Mouse (Mus musculus) megakaryocyte, embryonic 14.5 days (primary cell): ENCODE measurements around the gene Vps9d1. TPM values are rescaled to one million over a fixed set of nuclear protein-coding genes. Genes with fewer than 3 reads are reported as not detected.
"Not testable (repeated sequence)": the region's sequence is repeated elsewhere in the genome, so short reads cannot be mapped to it uniquely, and the experiment has no call there.

ENCODE experiments used
- H3K27me3 ChIP-seq: replicated peaks from 2 replicates; pipeline ENCODE3; 2012; ENCODE audit warnings: inconsistent platforms
- H3K36me3 ChIP-seq: replicated peaks from 2 replicates; pipeline ENCODE3; 2012; ENCODE audit warnings: low read length, inconsistent platforms, mixed read lengths
- H3K4me1 ChIP-seq: 2 replicates; pipeline ENCODE4 v1.6.1; 2012; ENCODE audit warnings: inconsistent platforms
- H3K4me3 ChIP-seq: replicated peaks from 2 replicates; pipeline ENCODE3; 2012; ENCODE audit warnings: moderate library complexity, mild to moderate bottlenecking, inconsistent platforms
- H3K9me3 ChIP-seq: 2 replicates; pipeline ENCODE4 v1.6.1; 2012; ENCODE audit warnings: inconsistent platforms
- FLI1 ChIP-seq: IDR thresholded peaks from 2 replicates; pipeline ENCODE4 v1.6.1; 2012; ENCODE audit warnings: low read length, inconsistent platforms, mixed read lengths
- GATA1 ChIP-seq: IDR thresholded peaks from 3 replicates; pipeline ENCODE4 v1.6.1; 2012; ENCODE audit warnings: mixed read lengths, low read length, inconsistent platforms, borderline replicate concordance
- polyA plus RNA-seq: library from polyadenylated mRNA; stranded (reverse); fragments of >175 nt; gene quantifications from 2 replicates; pipeline ENCODE4 v1.2.3, GENCODE M21; 2012; ENCODE audit warnings: low replicate concordance; ENCODE audit not compliant: insufficient read depth

Gene Vps9d1
- polyA plus RNA-seq, 1 experiment, result 49.9 TPM

- TF ChIP-seq FLI1, result peak; percentile 88; the same call in 1 of the 2 replicates
- no peak for TF ChIP-seq GATA1
- Histone ChIP-seq H3K27me3 (peaks cover 4% of the 10 kb centered on the region), H3K36me3 (peaks cover 31% of the 10 kb centered on the region), H3K9me3 (no peaks in the 10 kb centered on the region), H3K4me1 (peaks cover 22% of the 10 kb centered on the region), H3K4me3 (peak within 1 kb of the TSS; percentile 98)
Observed at GRCm38 (mm10) chr8:123224278-123225266, 29.6 kb downstream of the Vps9d1 start, which contains the start of gene Cdk10. Gene Cdk10 (plus strand): TSS chr8:123224842.

- TF ChIP-seq GATA1 (no peak), FLI1 (no peak)
- Histone ChIP-seq H3K4me3 (no peak overlapping the region), H3K4me1 (peaks cover 25% of the 10 kb centered on the region), H3K36me3 (no peaks in the 10 kb centered on the region), H3K27me3 (peaks cover 23% of the 10 kb centered on the region), H3K9me3 (no peaks in the 10 kb centered on the region)
Observed at GRCm38 (mm10) chr8:123220917-123221316, 33.2 kb downstream of the Vps9d1 start.

GRCm38 (mm10) chr8:123215430-123215829 is 38.7 kb downstream of the Vps9d1 start:
- TF ChIP-seq FLI1, result no peak
- TF ChIP-seq GATA1, result no peak
- H3K27me3 ChIP-seq, result peaks cover 37% of the 10 kb centered on the region
- peaks cover 36% of the 10 kb centered on the region for H3K4me1 ChIP-seq

GRCm38 (mm10) chr8:123213118-123213772 is 40.9 kb downstream of the Vps9d1 start:
- no peak for TF ChIP-seq GATA1
- TF ChIP-seq FLI1, result no peak
- H3K4me1 ChIP-seq, result peaks cover 44% of the 10 kb centered on the region
- H3K27me3 ChIP-seq, result peaks cover 27% of the 10 kb centered on the region
- peaks cover 29% of the 10 kb centered on the region for H3K36me3 ChIP-seq
- H3K4me3 ChIP-seq, result peak overlapping the region; percentile 96
- no peaks in the 10 kb centered on the region for H3K9me3 ChIP-seq

More at GRCm38 (mm10) chr8:123215430-123215829, 38.7 kb downstream of the Vps9d1 start:
- H3K36me3 ChIP-seq, result peaks cover 7% of the 10 kb centered on the region
- H3K9me3 ChIP-seq, result no peaks in the 10 kb centered on the region
- no peak overlapping the region for H3K4me3 ChIP-seq

- H3K27me3 ChIP-seq, result peaks cover 27% of the 10 kb centered on the region
- no peaks in the 10 kb centered on the region for H3K9me3 ChIP-seq
- H3K36me3 ChIP-seq, result peaks cover 36% of the 10 kb centered on the region
- TF ChIP-seq FLI1, result peak; percentile 45; the same call in 1 of the 2 replicates
- no peak for TF ChIP-seq GATA1
- H3K4me3 ChIP-seq, result peak within 1 kb of the TSS; percentile 96
- H3K4me1 ChIP-seq, result peaks cover 44% of the 10 kb centered on the region
Observed at GRCm38 (mm10) chr8:123212321-123213117, 41.6 kb downstream of the Vps9d1 start, which contains the start of the genes Chmp1a and Spata33. Gene Chmp1a (minus strand): TSS chr8:123212763. Gene Spata33 (plus strand): TSS chr8:123212832.

- Histone ChIP-seq H3K4me1 (peaks cover 39% of the 10 kb centered on the region), H3K9me3 (no peaks in the 10 kb centered on the region), H3K27me3 (peaks cover 22% of the 10 kb centered on the region), H3K4me3 (peak overlapping the region; percentile 96), H3K36me3 (peaks cover 43% of the 10 kb centered on the region)
- no peak for TF ChIP-seq GATA1
- no peak for TF ChIP-seq FLI1
Observed at GRCm38 (mm10) chr8:123211876-123212275, 42.3 kb downstream of the Vps9d1 start.

- peaks cover 33% of the 10 kb centered on the region for H3K27me3 ChIP-seq
- H3K9me3 ChIP-seq, result no peaks in the 10 kb centered on the region
- H3K4me3 ChIP-seq, result no peak overlapping the region
- no peak for TF ChIP-seq FLI1
- TF ChIP-seq GATA1, result no peak
- H3K36me3 ChIP-seq, result peaks cover 52% of the 10 kb centered on the region
- peaks cover 30% of the 10 kb centered on the region for H3K4me1 ChIP-seq
Observed at GRCm38 (mm10) chr8:123203571-123203970, 50.6 kb downstream of the Vps9d1 start.

GRCm38 (mm10) chr8:123202288-123202687 is 51.9 kb downstream of the Vps9d1 start:
- Histone ChIP-seq H3K36me3 (peaks cover 40% of the 10 kb centered on the region), H3K27me3 (peaks cover 43% of the 10 kb centered on the region), H3K4me1 (peaks cover 26% of the 10 kb centered on the region), H3K4me3 (no peak overlapping the region), H3K9me3 (no peaks in the 10 kb centered on the region)
- TF ChIP-seq FLI1, result no peak
- no peak for TF ChIP-seq GATA1

GRCm38 (mm10) chr8:123199864-123200263 is 54.3 kb downstream of the Vps9d1 start:
- TF ChIP-seq GATA1, result no peak
- H3K27me3 ChIP-seq, result peaks cover 48% of the 10 kb centered on the region
- no peak overlapping the region for H3K4me3 ChIP-seq
- H3K4me1 ChIP-seq, result peaks cover 26% of the 10 kb centered on the region
- H3K9me3 ChIP-seq, result no peaks in the 10 kb centered on the region
- peaks cover 19% of the 10 kb centered on the region for H3K36me3 ChIP-seq

- not testable (repeated sequence) for H3K4me3 ChIP-seq
Observed at GRCm38 (mm10) chr8:123197016-123197415, 57.1 kb downstream of the Vps9d1 start.

More at GRCm38 (mm10) chr8:123197016-123197415, 57.1 kb downstream of the Vps9d1 start:
- H3K9me3 ChIP-seq, H3K4me1 ChIP-seq, H3K36me3 ChIP-seq: not testable (repeated sequence)
- peaks cover 61% of the 10 kb centered on the region for H3K27me3 ChIP-seq
